Mouse (Mus musculus): ENCODE data around the gene R3hdm4. TPM values are rescaled to one million over a fixed set of nuclear protein-coding genes. Genes with fewer than 3 reads are reported as not detected.
A peak's percentile ranks its signal among the peaks of the same experiment; 100 is the strongest.

R3hdm4 gene
- total and polyA plus RNA-seq, 2 experiments from 2014 or later: 58.4 to 107 TPM

DNA sequence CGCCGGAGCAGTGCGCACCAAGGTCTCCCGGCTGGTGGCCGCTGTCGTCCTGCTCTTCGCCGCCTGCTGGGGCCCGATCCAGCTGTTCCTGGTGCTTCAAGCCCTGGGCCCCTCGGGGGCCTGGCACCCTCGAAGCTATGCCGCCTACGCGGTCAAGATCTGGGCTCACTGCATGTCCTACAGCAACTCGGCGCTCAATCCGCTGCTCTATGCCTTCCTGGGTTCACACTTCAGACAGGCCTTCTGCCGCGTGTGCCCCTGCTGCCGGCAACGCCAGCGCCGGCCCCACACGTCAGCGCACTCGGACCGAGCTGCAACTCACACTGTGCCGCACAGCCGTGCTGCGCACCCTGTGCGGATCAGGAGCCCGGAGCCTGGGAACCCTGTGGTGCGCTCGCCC is 564 bp upstream of the R3hdm4 start:
- TF ChIP-seq CTCF (IDR thresholded peaks at IDR 0.05; ENCODE audit: low read depth) (no peak), EP300 (IDR thresholded peaks at IDR 0.05; ENCODE audit: low read depth) (no peak)

DNA sequence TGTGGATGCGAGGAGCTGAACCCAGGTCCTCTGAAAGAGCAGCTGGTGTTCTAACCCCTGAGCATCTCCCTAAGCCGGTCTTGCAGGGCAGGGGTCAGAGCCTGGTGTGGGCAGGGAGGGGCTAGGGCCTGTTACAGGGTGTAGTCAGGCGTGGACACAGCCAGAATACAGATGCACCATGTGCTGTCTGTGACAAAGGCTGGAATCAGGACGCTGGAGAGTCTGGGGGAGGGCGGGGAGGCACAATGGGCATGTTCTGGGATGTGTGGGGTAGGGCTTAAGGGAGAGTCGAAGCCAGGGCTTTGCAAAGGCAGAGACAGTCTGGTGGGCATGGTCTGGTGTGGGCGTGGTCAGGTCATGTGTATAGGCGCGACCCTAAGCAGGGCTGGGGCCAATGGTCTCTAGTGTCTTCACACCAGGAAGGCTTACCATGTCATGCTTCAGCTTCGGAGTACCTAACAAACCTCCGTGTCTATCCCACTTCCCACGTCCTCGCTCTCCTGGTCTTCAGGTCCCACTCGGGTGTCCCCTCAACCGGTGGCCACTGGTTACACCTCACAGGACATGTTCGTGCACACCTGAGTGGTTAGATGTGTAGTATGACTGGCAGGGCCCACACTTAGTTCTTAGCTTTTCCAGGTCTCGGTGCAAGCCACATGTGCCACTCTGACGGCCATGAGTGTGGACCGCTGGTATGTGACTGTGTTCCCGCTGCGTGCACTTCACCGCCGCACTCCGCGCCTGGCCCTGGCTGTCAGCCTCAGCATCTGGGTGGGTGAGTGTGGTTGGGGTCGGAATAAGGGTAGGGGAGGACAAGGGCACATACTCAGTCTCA is 735 bp downstream of the R3hdm4 start:
- no peaks in the 10 kb centered on the region for H3K36me3 ChIP-seq (replicated peaks; ENCODE audit: control insufficient read depth, insufficient read depth, low read length)
- H3K27me3 ChIP-seq (ENCODE audit: control insufficient read depth, insufficient read depth, low read length): peaks cover 61% of the 10 kb centered on the region
- peak overlapping the region; percentile 12; the same call in 1 of the 2 replicates for H3K4me3 ChIP-seq (ENCODE audit: low read depth, low read length)
- H3K9me3 ChIP-seq (replicated peaks; ENCODE audit: control insufficient read depth, low read length): no peaks in the 10 kb centered on the region
- TF ChIP-seq CTCF (IDR thresholded peaks at IDR 0.05; ENCODE audit: low read depth) (no peak), EP300 (IDR thresholded peaks at IDR 0.05; ENCODE audit: low read depth) (no peak)
- no peak for DNase-seq (ENCODE audit: low spot score)
- H3K27ac ChIP-seq (ENCODE audit: low read depth): no peak overlapping the region
- no peak for ATAC-seq (ENCODE audit: insufficient read depth, low read depth)
- no peak overlapping the region for H3K9ac ChIP-seq (replicated peaks; ENCODE audit: low read depth, low read length)
- H3K4me1 ChIP-seq (ENCODE audit: control insufficient read depth, insufficient read depth): peaks cover 17% of the 10 kb centered on the region
- no peak overlapping the region for H3K4me2 ChIP-seq (ENCODE audit: low read depth, low read length)
- WGBS: 27% methylated on average over 26 of the region's 26 CpGs

More for the DNA sequence above, 564 bp upstream of the R3hdm4 start:
- no peak for DNase-seq (ENCODE audit: low spot score)
- no peaks in the 10 kb centered on the region for H3K36me3 ChIP-seq (replicated peaks; ENCODE audit: control insufficient read depth, insufficient read depth, low read length)
- peak overlapping the region; percentile 12 for H3K4me3 ChIP-seq (ENCODE audit: low read depth, low read length)
- H3K27me3 ChIP-seq (ENCODE audit: control insufficient read depth, insufficient read depth, low read length): peaks cover 61% of the 10 kb centered on the region
- peaks cover 16% of the 10 kb centered on the region; the same call in 1 of the 2 replicates for H3K4me1 ChIP-seq (ENCODE audit: control insufficient read depth, insufficient read depth)
- H3K4me2 ChIP-seq (ENCODE audit: low read depth, low read length): peak overlapping the region; percentile 43
- H3K9ac ChIP-seq (replicated peaks; ENCODE audit: low read depth, low read length): no peak overlapping the region
- no peak for ATAC-seq (ENCODE audit: insufficient read depth, low read depth)
- WGBS: 3% methylated on average over 34 of the region's 34 CpGs
- no peaks in the 10 kb centered on the region for H3K9me3 ChIP-seq (replicated peaks; ENCODE audit: control insufficient read depth, low read length)
- H3K27ac ChIP-seq (ENCODE audit: low read depth): no peak overlapping the region

DNA sequence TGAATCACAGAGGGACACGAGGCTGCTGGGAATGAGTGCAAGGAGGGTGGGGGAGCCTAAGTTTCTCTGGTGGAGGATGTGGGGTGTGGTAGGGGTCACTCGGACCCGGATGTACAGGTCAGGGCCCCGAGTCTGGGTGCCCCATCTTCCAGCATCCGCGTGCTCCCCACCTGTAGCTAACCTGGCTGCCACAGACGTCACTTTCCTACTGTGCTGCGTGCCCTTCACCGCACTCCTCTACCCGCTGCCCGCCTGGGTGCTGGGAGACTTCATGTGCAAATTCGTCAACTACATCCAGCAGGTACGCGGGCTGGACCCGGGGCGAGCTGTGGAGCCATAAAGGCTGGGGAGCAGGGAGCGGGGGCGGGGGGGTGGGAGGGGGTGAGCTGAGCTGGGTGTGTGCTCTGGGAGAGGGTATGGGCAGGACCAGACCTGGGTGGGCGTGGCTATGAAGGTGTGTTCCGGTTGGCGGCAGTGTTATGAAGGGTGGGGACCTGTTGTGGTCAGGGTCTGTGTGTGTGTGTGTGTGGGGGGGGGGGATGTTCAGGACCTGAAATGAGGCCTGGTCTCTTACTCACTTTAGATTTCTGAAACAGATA is 1.7 kb downstream of the R3hdm4 start:
- Histone ChIP-seq H3K27me3 (ENCODE audit: control insufficient read depth, insufficient read depth, low read length) (peaks cover 61% of the 10 kb centered on the region), H3K9ac (replicated peaks; ENCODE audit: low read depth, low read length) (no peak overlapping the region), H3K4me1 (ENCODE audit: control insufficient read depth, insufficient read depth) (peaks cover 25% of the 10 kb centered on the region), H3K36me3 (replicated peaks; ENCODE audit: control insufficient read depth, insufficient read depth, low read length) (no peaks in the 10 kb centered on the region), H3K4me3 (ENCODE audit: low read depth, low read length) (no peak overlapping the region), H3K4me2 (ENCODE audit: low read depth, low read length) (no peak overlapping the region), H3K9me3 (replicated peaks; ENCODE audit: control insufficient read depth, low read length) (no peaks in the 10 kb centered on the region), H3K27ac (ENCODE audit: low read depth) (no peak overlapping the region)
- ATAC-seq (ENCODE audit: insufficient read depth, low read depth): no peak
- no peak for DNase-seq (ENCODE audit: low spot score)
- TF ChIP-seq EP300 (IDR thresholded peaks at IDR 0.05; ENCODE audit: low read depth): no peak
- no peak for TF ChIP-seq CTCF (IDR thresholded peaks at IDR 0.05; ENCODE audit: low read depth)
- 11% methylated on average over 21 of the region's 21 CpGs for WGBS

DNA sequence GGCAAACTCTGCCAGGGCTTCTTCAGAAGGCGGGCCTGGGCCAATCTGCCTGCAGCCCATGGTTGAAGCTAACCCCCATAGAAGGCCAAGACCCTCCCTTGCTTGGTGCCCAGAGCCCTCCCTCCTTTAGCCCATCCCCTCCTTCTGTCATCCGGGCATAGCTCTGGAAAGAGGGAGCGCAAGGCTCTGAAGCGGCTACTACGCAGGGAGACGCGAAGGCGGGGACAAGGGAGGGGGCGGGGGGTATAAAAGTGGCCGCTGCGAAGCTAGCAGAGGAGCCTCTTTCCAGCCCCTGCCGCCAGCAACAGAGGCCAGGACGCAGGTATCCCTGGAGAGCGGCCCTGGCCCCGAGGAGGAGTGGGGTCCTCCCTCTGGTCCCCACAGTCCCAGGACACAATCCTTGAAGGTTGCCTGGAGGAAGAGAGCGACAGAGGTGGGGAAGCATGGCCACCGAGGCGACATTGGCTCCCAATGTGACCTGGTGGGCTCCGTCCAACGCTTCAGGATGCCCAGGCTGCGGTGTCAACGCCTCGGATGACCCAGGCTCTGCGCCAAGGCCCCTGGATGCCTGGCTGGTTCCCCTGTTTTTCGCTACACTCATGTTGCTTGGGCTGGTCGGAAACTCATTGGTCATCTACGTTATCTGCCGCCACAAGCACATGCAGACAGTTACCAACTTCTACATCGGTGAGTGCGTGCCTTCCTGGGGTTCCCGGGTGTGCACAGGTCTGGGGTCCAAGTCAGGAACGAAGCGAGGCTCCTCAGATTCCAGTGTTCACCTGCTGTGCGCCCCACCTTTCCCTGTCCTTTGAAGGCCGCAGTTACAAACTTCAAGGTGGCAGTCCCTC is 2.6 kb downstream of the R3hdm4 start:
- WGBS: 6% methylated on average over 35 of the region's 35 CpGs
- TF ChIP-seq CTCF (IDR thresholded peaks at IDR 0.05; ENCODE audit: low read depth) (no peak), EP300 (IDR thresholded peaks at IDR 0.05; ENCODE audit: low read depth) (no peak)
- Histone ChIP-seq H3K27ac (ENCODE audit: low read depth) (no peak overlapping the region), H3K27me3 (ENCODE audit: control insufficient read depth, insufficient read depth, low read length) (peaks cover 61% of the 10 kb centered on the region), H3K4me2 (ENCODE audit: low read depth, low read length) (peak overlapping the region; percentile 36), H3K9ac (replicated peaks; ENCODE audit: low read depth, low read length) (no peak overlapping the region), H3K36me3 (replicated peaks; ENCODE audit: control insufficient read depth, insufficient read depth, low read length) (no peaks in the 10 kb centered on the region), H3K9me3 (replicated peaks; ENCODE audit: control insufficient read depth, low read length) (no peaks in the 10 kb centered on the region), H3K4me1 (ENCODE audit: control insufficient read depth, insufficient read depth) (peaks cover 32% of the 10 kb centered on the region), H3K4me3 (ENCODE audit: low read depth, low read length) (no peak overlapping the region)
- ATAC-seq (ENCODE audit: insufficient read depth, low read depth): no peak
- DNase-seq (ENCODE audit: low spot score): no peak

DNA sequence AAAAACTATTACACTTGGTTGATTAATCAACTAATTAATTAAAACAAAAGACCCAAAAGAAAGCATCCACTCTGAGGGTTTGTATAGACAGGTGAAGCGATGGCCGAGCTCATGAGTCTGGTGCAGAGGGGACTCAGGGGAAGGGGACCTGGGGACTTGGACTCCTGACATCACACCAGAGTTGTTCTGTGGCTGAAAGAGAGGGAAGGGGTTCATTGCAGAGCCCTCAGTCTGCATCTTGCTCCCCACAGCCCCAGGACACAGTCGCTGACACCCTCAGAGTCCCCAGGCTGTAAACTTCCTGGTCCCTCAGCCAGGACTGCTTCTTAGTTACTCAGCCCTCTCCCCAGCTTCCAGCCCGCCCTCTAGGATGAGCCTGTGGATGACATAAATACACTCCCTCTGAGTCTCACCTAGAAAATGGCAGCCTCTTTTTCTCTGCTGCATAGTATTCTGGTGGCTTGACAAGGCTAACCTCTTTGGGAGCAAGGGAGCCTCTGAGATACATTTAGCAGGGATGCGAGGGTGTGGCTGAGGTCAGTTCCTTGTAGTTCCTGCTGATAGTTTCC is 3.4 kb downstream of the R3hdm4 start:
- H3K27ac ChIP-seq (ENCODE audit: low read depth): no peak overlapping the region
- peaks cover 53% of the 10 kb centered on the region for H3K27me3 ChIP-seq (ENCODE audit: control insufficient read depth, insufficient read depth, low read length)
- no peak for DNase-seq (ENCODE audit: low spot score)
- 74% methylated on average over 5 of the region's 5 CpGs for WGBS
- H3K4me2 ChIP-seq (ENCODE audit: low read depth, low read length): peak overlapping the region; percentile 94; the same call in 1 of the 2 replicates
- H3K36me3 ChIP-seq (replicated peaks; ENCODE audit: control insufficient read depth, insufficient read depth, low read length): no peaks in the 10 kb centered on the region
- peaks cover 33% of the 10 kb centered on the region for H3K4me1 ChIP-seq (ENCODE audit: control insufficient read depth, insufficient read depth)
- peak overlapping the region; percentile 86; the same call in 1 of the 2 replicates for H3K4me3 ChIP-seq (ENCODE audit: low read depth, low read length)
- TF ChIP-seq EP300 (IDR thresholded peaks at IDR 0.05; ENCODE audit: low read depth): no peak
- TF ChIP-seq CTCF (IDR thresholded peaks at IDR 0.05; ENCODE audit: low read depth): no peak
- H3K9me3 ChIP-seq (replicated peaks; ENCODE audit: control insufficient read depth, low read length): no peaks in the 10 kb centered on the region
- no peak for ATAC-seq (ENCODE audit: insufficient read depth, low read depth)
- 0 out of 2 replicates have a peak overlapping the region, but pooled peaks have one; percentile 97 for H3K9ac ChIP-seq (replicated peaks; ENCODE audit: low read depth, low read length)
